Mouse (Mus musculus) stomach, postnatal 0 days (tissue): Measurements from ENCODE around the gene Oxa1l.

Experiments
- CTCF ChIP-seq: IDR thresholded peaks from 2 replicates; pipeline ENCODE4 v1.5.1; 2016; ENCODE audit warnings: antibody characterized with exemption, low read depth, mild to moderate bottlenecking, moderate library complexity
- EP300 ChIP-seq: optimal IDR thresholded peaks from 2 replicates; pipeline ENCODE3; 2016; ENCODE audit warnings: antibody characterized with exemption

GRCm38 (mm10) chr14:54387546-54387945 is 26.9 kb downstream of the Oxa1l start:
- TF ChIP-seq CTCF (no peak), EP300 (no peak)
